23 mouse cellular contexts compared by ENCODE assay signal in the genomic region with DNA sequence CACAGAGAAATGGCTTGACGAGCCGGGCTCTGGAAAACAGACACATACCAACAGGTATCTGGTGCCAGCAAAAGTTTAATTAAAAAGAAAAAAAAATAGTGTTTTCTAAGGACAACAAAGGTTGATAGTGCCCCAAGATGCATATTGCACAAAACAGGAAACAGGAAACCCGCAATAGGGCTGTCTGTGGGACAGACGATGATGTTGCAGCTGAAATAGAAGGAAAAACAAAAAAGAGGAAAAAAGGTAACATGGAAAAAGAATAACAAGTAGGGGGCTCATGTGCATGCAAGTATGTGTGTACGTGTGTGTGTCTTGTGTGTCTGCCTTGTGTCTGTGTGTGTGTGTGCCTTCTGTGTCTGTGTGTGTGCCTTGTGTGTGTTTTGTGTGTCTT.
DNase-seq lines count a peak whose midpoint lies in the region; ATAC-seq and TF ChIP-seq lines count a peak whose summit lies in the region.
"Had no signal": no experiment of that assay in that cellular context is flagged by ENCODE, and none has a peak within 500 bp of the region (broad histone marks: within the 10 kb centered on the region; RNA-seq: fewer than 3 reads in every experiment).

No protein-coding gene starts in this region.

- peak; percentile 24 for DNase-seq in 416B (ENCODE audit: low read depth)
- peak; percentile 46 for DNase-seq in T-cell, adult 2 months (ENCODE audit: low spot score)
- no peak for DNase-seq in limb, embryonic 10.5 days (ENCODE audit: low spot score)
- no peak for DNase-seq in layer of hippocampus, adult 2 months (ENCODE audit: low spot score in 2 of 2)
- DNase-seq in forebrain, embryonic 11.5 days (ENCODE audit: low spot score) = no peak
- no peak for DNase-seq in cerebellum, postnatal 10 days
- DNase-seq: cerebellum, adult 11 months; cerebellum, postnatal 25 days; forebrain, postnatal 0 days; heart, adult 11 months; heart, postnatal 36 days; right cerebral cortex, postnatal 25 days had no signal

- H3K9me3 ChIP-seq in kidney, embryonic 16.5 days (ENCODE audit: low read length) = no peaks in the 10 kb centered on the region; the same call in 1 of the 2 replicates
- H3K9me3 ChIP-seq in kidney, embryonic 14.5 days (ENCODE audit: control insufficient read depth, low read length) = no peaks in the 10 kb centered on the region
- no peaks in the 10 kb centered on the region for H3K9me3 ChIP-seq in limb, embryonic 10.5 days (replicated peaks)
- H3K9me3 ChIP-seq in forebrain, embryonic 11.5 days (ENCODE audit: control insufficient read depth, low read length) = no peaks in the 10 kb centered on the region; the same call in 1 of the 2 replicates
- H3K9me3 ChIP-seq: embryonic facial prominence, embryonic 15.5 days; limb, embryonic 13.5 days; liver, embryonic 15.5 days had no signal

- no peak overlapping the region for H3K4me2 ChIP-seq in kidney, embryonic 16.5 days (replicated peaks; ENCODE audit: low read depth, low read length)
- H3K4me2 ChIP-seq in kidney, embryonic 14.5 days (replicated peaks; ENCODE audit: low read depth, low read length) = no peak overlapping the region
- no peak overlapping the region for H3K4me2 ChIP-seq in forebrain, embryonic 11.5 days (ENCODE audit: low read depth, low read length, severe bottlenecking)
- H3K4me2 ChIP-seq: embryonic facial prominence, embryonic 15.5 days; heart, embryonic 13.5 days; hindbrain, embryonic 14.5 days; limb, embryonic 13.5 days; liver, embryonic 15.5 days had no signal

- ATAC-seq in kidney, embryonic 16.5 days (ENCODE audit: low FRiP score, low TSS enrichment) = 0 out of 2 replicates have a peak, but pooled peaks have one; percentile 31
- ATAC-seq in kidney, embryonic 14.5 days (ENCODE audit: low FRiP score, low TSS enrichment) = no peak
- no peak for ATAC-seq in forebrain, embryonic 11.5 days (replicated peaks; ENCODE audit: low FRiP score)
- ATAC-seq: intestine, embryonic 16.5 days; lung, postnatal 0 days; midbrain, embryonic 16.5 days had no signal

- 34% methylated on average over 5 of the region's 5 CpGs for WGBS in kidney, embryonic 16.5 days
- WGBS in kidney, embryonic 14.5 days = 42% methylated on average over 5 of the region's 5 CpGs
- WGBS in limb, embryonic 10.5 days = 61% methylated on average over 5 of the region's 5 CpGs
- 87% methylated on average over 5 of the region's 5 CpGs for WGBS in forebrain, embryonic 11.5 days

- H3K27ac ChIP-seq in kidney, embryonic 16.5 days (ENCODE audit: low read length) = peak overlapping the region; percentile 21; the same call in 1 of the 2 replicates
- no peak overlapping the region for H3K27ac ChIP-seq in kidney, embryonic 14.5 days (ENCODE audit: low read depth, low read length)
- peak overlapping the region; percentile 42; the same call in 1 of the 2 replicates for H3K27ac ChIP-seq in limb, embryonic 10.5 days
- no peak overlapping the region for H3K27ac ChIP-seq in layer of hippocampus, adult 2 months
- no peak overlapping the region for H3K27ac ChIP-seq in forebrain, embryonic 11.5 days (ENCODE audit: low read depth, low read length)
- H3K27ac ChIP-seq: embryonic facial prominence, embryonic 15.5 days; hindbrain, embryonic 14.5 days; limb, embryonic 13.5 days; liver, embryonic 15.5 days; stomach, postnatal 0 days had no signal

- H3K4me3 ChIP-seq in kidney, embryonic 16.5 days (ENCODE audit: low read length) = no peak overlapping the region
- no peak overlapping the region for H3K4me3 ChIP-seq in kidney, embryonic 14.5 days (ENCODE audit: low read length)
- H3K4me3 ChIP-seq in limb, embryonic 10.5 days = no peak overlapping the region
- no peak overlapping the region for H3K4me3 ChIP-seq in layer of hippocampus, adult 2 months
- no peak overlapping the region for H3K4me3 ChIP-seq in forebrain, embryonic 11.5 days (ENCODE audit: low read depth, low read length)
- H3K4me3 ChIP-seq: embryonic facial prominence, embryonic 15.5 days; heart, embryonic 13.5 days; limb, embryonic 13.5 days; liver, embryonic 15.5 days had no signal

- H3K4me1 ChIP-seq in kidney, embryonic 16.5 days (ENCODE audit: insufficient read depth, low read length) = peaks cover 14% of the 10 kb centered on the region
- peaks cover 11% of the 10 kb centered on the region; the same call in 1 of the 2 replicates for H3K4me1 ChIP-seq in kidney, embryonic 14.5 days (ENCODE audit: control insufficient read depth, insufficient read depth, low read length)
- peaks cover 16% of the 10 kb centered on the region for H3K4me1 ChIP-seq in limb, embryonic 10.5 days
- H3K4me1 ChIP-seq in forebrain, embryonic 11.5 days (replicated peaks; ENCODE audit: control insufficient read depth, insufficient read depth, low read length) = no peaks in the 10 kb centered on the region
- H3K4me1 ChIP-seq: embryonic facial prominence, embryonic 15.5 days; limb, embryonic 13.5 days had no signal

- no peak for TF ChIP-seq CTCF in layer of hippocampus, adult 2 months (conservative IDR thresholded peaks at IDR 0.05)

- peaks cover 10% of the 10 kb centered on the region; the same call in 1 of the 2 replicates for H3K36me3 ChIP-seq in kidney, embryonic 16.5 days (ENCODE audit: insufficient read depth, low read length)
- H3K36me3 ChIP-seq in kidney, embryonic 14.5 days (ENCODE audit: control insufficient read depth, insufficient read depth, low read length) = no peaks in the 10 kb centered on the region
- no peaks in the 10 kb centered on the region for H3K36me3 ChIP-seq in limb, embryonic 10.5 days
- no peaks in the 10 kb centered on the region for H3K36me3 ChIP-seq in forebrain, embryonic 11.5 days (ENCODE audit: control insufficient read depth, insufficient read depth, low read length)
- H3K36me3 ChIP-seq: embryonic facial prominence, embryonic 15.5 days; liver, embryonic 15.5 days had no signal

- H3K9ac ChIP-seq in kidney, embryonic 16.5 days (replicated peaks; ENCODE audit: low read length) = no peak overlapping the region
- H3K9ac ChIP-seq in kidney, embryonic 14.5 days (ENCODE audit: low read depth, low read length) = no peak overlapping the region
- H3K9ac ChIP-seq in forebrain, embryonic 11.5 days (ENCODE audit: low read length) = no peak overlapping the region
- H3K9ac ChIP-seq: embryonic facial prominence, embryonic 15.5 days; forebrain, postnatal 0 days; heart, embryonic 13.5 days; hindbrain, embryonic 14.5 days; limb, embryonic 13.5 days; liver, embryonic 15.5 days had no signal

- no peaks in the 10 kb centered on the region for H3K27me3 ChIP-seq in kidney, embryonic 16.5 days (ENCODE audit: insufficient read depth, low read length)
- no peaks in the 10 kb centered on the region for H3K27me3 ChIP-seq in kidney, embryonic 14.5 days (ENCODE audit: control insufficient read depth, insufficient read depth, low read length)
- H3K27me3 ChIP-seq in limb, embryonic 10.5 days (ENCODE audit: low read depth, poor library complexity, severe bottlenecking) = no peaks in the 10 kb centered on the region
- H3K27me3 ChIP-seq in forebrain, embryonic 11.5 days (ENCODE audit: control insufficient read depth, insufficient read depth, low read length) = no peaks in the 10 kb centered on the region
- H3K27me3 ChIP-seq: embryonic facial prominence, embryonic 15.5 days; heart, embryonic 13.5 days; limb, embryonic 13.5 days; liver, embryonic 15.5 days had no signal

Comparison
In these comparisons a context has a peak if more than half of its experiments do, and no peak if none do; other contexts are left out.
1. H3K27ac ChIP-seq: peak in kidney, embryonic 16.5 days (single experiment) and limb, embryonic 10.5 days (single experiment); none in kidney, embryonic 14.5 days (single experiment), layer of hippocampus, adult 2 months (single experiment) and forebrain, embryonic 11.5 days (single experiment).
2. DNase-seq: peak in 416B (single experiment) and T-cell, adult 2 months (single experiment); none in limb, embryonic 10.5 days (single experiment), layer of hippocampus, adult 2 months (0 of 2), forebrain, embryonic 11.5 days (single experiment) and cerebellum, postnatal 10 days (0 of 2).